Mouse (Mus musculus): ENCODE measurements around the gene Styk1. TPM values are rescaled to one million over a fixed set of nuclear protein-coding genes. Genes with fewer than 3 reads are reported as not detected.
A peak's percentile ranks its signal among the peaks of the same experiment; 100 is the strongest.

Gene Styk1
- 1.3 and 1.4 TPM in 2 replicates for total RNA-seq (2012; rRNA removed)

GRCm38 (mm10) chr6:131353352-131353919, at the start of gene Styk1:
TSS of gene Styk1 (minus strand) at chr6:131353597.
- Histone ChIP-seq H3K9ac (ENCODE audit: insufficient read depth, low read depth, low read length, poor library complexity, severe bottlenecking) (peak within 1 kb of the TSS; percentile 64), H3K4me3 (ENCODE audit: insufficient read depth in 1 of 2, low read depth in 1 of 2, low read length in 2 of 2, poor library complexity in 1 of 2, severe bottlenecking in 1 of 2) (peak within 1 kb of the TSS; percentile 23 to 42; a peak in 3 of 4 replicates), H3K9me3 (ENCODE audit: control insufficient read depth, insufficient read depth, low read depth, low read length) (no peaks in the 10 kb centered on the region), H3K36me3 (ENCODE audit: control insufficient read depth, insufficient read depth, low read length, poor library complexity, severe bottlenecking) (no peaks in the 10 kb centered on the region), H3K4me1 (ENCODE audit: control insufficient read depth in 2 of 2, insufficient read depth in 2 of 2, low read length in 2 of 2, poor library complexity in 1 of 2) (peaks cover 0 to 3% of the 10 kb centered on the region in 2 experiments; a peak in 1 of 4 replicates), H3K27ac (ENCODE audit: insufficient read depth, low read depth, low read length, poor library complexity, severe bottlenecking) (no peak within 1 kb of the TSS)
- in situ Hi-C loops (cut with MboI; ENCODE audit: low sequenced_read_pairs in 2 of 2, unreplicated experiment in 2 of 2), result no loop called here
- peak; percentile 72 for DNase-seq (ENCODE audit: low read depth, low spot score)
- peak; percentile 9; the same call in 1 of the 2 replicates for TF ChIP-seq ZC3H11A (IDR thresholded peaks at IDR 0.05; ENCODE audit: borderline replicate concordance, low read depth, low read length)
- no peak for TF ChIP-seq ZNF384 (IDR thresholded peaks at IDR 0.05; ENCODE audit: low read depth, low read length)

- no peaks in the 10 kb centered on the region for H3K36me3 ChIP-seq (ENCODE audit: control insufficient read depth, insufficient read depth, low read length, poor library complexity, severe bottlenecking)
- in situ Hi-C loops (cut with MboI; ENCODE audit: low sequenced_read_pairs in 2 of 2, unreplicated experiment in 2 of 2), result no loop called here
- H3K4me1 ChIP-seq (ENCODE audit: control insufficient read depth in 2 of 2, insufficient read depth in 2 of 2, low read length in 2 of 2, poor library complexity in 1 of 2), result peaks cover 0 to 2% of the 10 kb centered on the region in 2 experiments; a peak in 1 of 4 replicates
- no peak for DNase-seq (ENCODE audit: low read depth, low spot score)
- TF ChIP-seq ZC3H11A (IDR thresholded peaks at IDR 0.05; ENCODE audit: borderline replicate concordance, low read depth, low read length), result no peak
- no peak for TF ChIP-seq CHD2 (IDR thresholded peaks at IDR 0.05; ENCODE audit: low read depth, low read length)
- TF ChIP-seq HCFC1 (IDR thresholded peaks at IDR 0.05; ENCODE audit: borderline replicate concordance, insufficient read depth, low read length), result no peak
- no peak for TF ChIP-seq ZNF384 (IDR thresholded peaks at IDR 0.05; ENCODE audit: low read depth, low read length)
- no peak for TF ChIP-seq MAFK (IDR thresholded peaks at IDR 0.05; ENCODE audit: insufficient read depth, low read depth, low read length)
- H3K27ac ChIP-seq (ENCODE audit: insufficient read depth, low read depth, low read length, poor library complexity, severe bottlenecking), result no peak overlapping the region
- H3K4me3 ChIP-seq (ENCODE audit: insufficient read depth in 1 of 2, low read depth in 1 of 2, low read length in 2 of 2, poor library complexity in 1 of 2, severe bottlenecking in 1 of 2), result no peak overlapping the region
- H3K9ac ChIP-seq (ENCODE audit: insufficient read depth, low read depth, low read length, poor library complexity, severe bottlenecking), result no peak overlapping the region
- H3K9me3 ChIP-seq (ENCODE audit: control insufficient read depth, insufficient read depth, low read depth, low read length), result no peaks in the 10 kb centered on the region
Observed at GRCm38 (mm10) chr6:131403036-131403435, 49.6 kb upstream of the Styk1 start.

- no peak overlapping the region for H3K27ac ChIP-seq (ENCODE audit: insufficient read depth, low read depth, low read length, poor library complexity, severe bottlenecking)
- no peak for DNase-seq (ENCODE audit: low read depth, low spot score)
- TF ChIP-seq ZC3H11A (IDR thresholded peaks at IDR 0.05; ENCODE audit: borderline replicate concordance, low read depth, low read length), result no peak
- TF ChIP-seq HCFC1 (IDR thresholded peaks at IDR 0.05; ENCODE audit: borderline replicate concordance, insufficient read depth, low read length), result no peak
- no peak for TF ChIP-seq MAFK (IDR thresholded peaks at IDR 0.05; ENCODE audit: insufficient read depth, low read depth, low read length)
- no peak for TF ChIP-seq CHD2 (IDR thresholded peaks at IDR 0.05; ENCODE audit: low read depth, low read length)
- no peak for TF ChIP-seq ZNF384 (IDR thresholded peaks at IDR 0.05; ENCODE audit: low read depth, low read length)
- H3K9ac ChIP-seq (ENCODE audit: insufficient read depth, low read depth, low read length, poor library complexity, severe bottlenecking), result no peak overlapping the region
- H3K9me3 ChIP-seq (ENCODE audit: control insufficient read depth, insufficient read depth, low read depth, low read length), result no peaks in the 10 kb centered on the region
- no peaks in the 10 kb centered on the region for H3K36me3 ChIP-seq (ENCODE audit: control insufficient read depth, insufficient read depth, low read length, poor library complexity, severe bottlenecking)
- no peak overlapping the region for H3K4me3 ChIP-seq (ENCODE audit: insufficient read depth in 1 of 2, low read depth in 1 of 2, low read length in 2 of 2, poor library complexity in 1 of 2, severe bottlenecking in 1 of 2)
- H3K4me1 ChIP-seq (ENCODE audit: control insufficient read depth in 2 of 2, insufficient read depth in 2 of 2, low read length in 2 of 2, poor library complexity in 1 of 2), result peaks cover 0 to 2% of the 10 kb centered on the region in 2 experiments; a peak in 1 of 4 replicates
- in situ Hi-C loops (cut with MboI; ENCODE audit: low sequenced_read_pairs in 2 of 2, unreplicated experiment in 2 of 2), result no loop called here
Observed at GRCm38 (mm10) chr6:131402606-131403005, 49.2 kb upstream of the Styk1 start.

GRCm38 (mm10) chr6:131401259-131401658, 47.9 kb upstream of the Styk1 start:
- in situ Hi-C loops (cut with MboI; ENCODE audit: low sequenced_read_pairs in 2 of 2, unreplicated experiment in 2 of 2), result no loop called here
- no peaks in the 10 kb centered on the region for H3K9me3 ChIP-seq (ENCODE audit: control insufficient read depth, insufficient read depth, low read depth, low read length)
- H3K4me1 ChIP-seq (ENCODE audit: control insufficient read depth in 2 of 2, insufficient read depth in 2 of 2, low read length in 2 of 2, poor library complexity in 1 of 2), result peaks cover 0 to 2% of the 10 kb centered on the region in 2 experiments; a peak in 1 of 4 replicates
- H3K27ac ChIP-seq (ENCODE audit: insufficient read depth, low read depth, low read length, poor library complexity, severe bottlenecking), result no peak overlapping the region
- H3K4me3 ChIP-seq (ENCODE audit: insufficient read depth in 1 of 2, low read depth in 1 of 2, low read length in 2 of 2, poor library complexity in 1 of 2, severe bottlenecking in 1 of 2), result no peak overlapping the region
- no peak overlapping the region for H3K9ac ChIP-seq (ENCODE audit: insufficient read depth, low read depth, low read length, poor library complexity, severe bottlenecking)
- no peak for DNase-seq (ENCODE audit: low read depth, low spot score)
- TF ChIP-seq HCFC1 (IDR thresholded peaks at IDR 0.05; ENCODE audit: borderline replicate concordance, insufficient read depth, low read length) (no peak), CHD2 (IDR thresholded peaks at IDR 0.05; ENCODE audit: low read depth, low read length) (no peak), ZNF384 (IDR thresholded peaks at IDR 0.05; ENCODE audit: low read depth, low read length) (no peak)
- no peaks in the 10 kb centered on the region for H3K36me3 ChIP-seq (ENCODE audit: control insufficient read depth, insufficient read depth, low read length, poor library complexity, severe bottlenecking)

DNA sequence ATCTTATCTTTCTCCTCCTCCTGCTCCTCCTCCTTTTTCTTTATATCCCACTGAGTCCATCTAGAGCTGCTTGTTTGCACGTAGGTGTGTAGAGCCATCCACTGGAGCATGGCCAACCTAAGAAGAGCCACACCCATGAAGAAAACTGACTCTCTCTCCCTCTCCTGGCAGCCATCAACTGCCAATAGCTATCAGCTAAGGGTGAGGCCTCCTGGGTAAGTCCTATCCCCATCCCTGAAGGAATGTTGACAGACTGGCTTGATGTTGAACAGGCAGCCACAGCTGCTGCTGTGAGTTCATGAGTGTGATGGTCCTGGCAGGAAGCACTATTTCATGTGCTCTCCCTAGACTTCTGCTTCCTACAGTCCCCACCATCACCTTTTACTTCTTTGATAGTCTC, 43.3 kb upstream of the Styk1 start:
- TF ChIP-seq ZC3H11A (IDR thresholded peaks at IDR 0.05; ENCODE audit: borderline replicate concordance, low read depth, low read length) (no peak), ZNF384 (IDR thresholded peaks at IDR 0.05; ENCODE audit: low read depth, low read length) (no peak), HCFC1 (IDR thresholded peaks at IDR 0.05; ENCODE audit: borderline replicate concordance, insufficient read depth, low read length) (no peak), MAFK (IDR thresholded peaks at IDR 0.05; ENCODE audit: insufficient read depth, low read depth, low read length) (no peak), CHD2 (IDR thresholded peaks at IDR 0.05; ENCODE audit: low read depth, low read length) (no peak)
- no peak overlapping the region for H3K27ac ChIP-seq (ENCODE audit: insufficient read depth, low read depth, low read length, poor library complexity, severe bottlenecking)
- no peaks in the 10 kb centered on the region for H3K4me1 ChIP-seq (ENCODE audit: control insufficient read depth in 2 of 2, insufficient read depth in 2 of 2, low read length in 2 of 2, poor library complexity in 1 of 2)
- no peak overlapping the region for H3K4me3 ChIP-seq (ENCODE audit: insufficient read depth in 1 of 2, low read depth in 1 of 2, low read length in 2 of 2, poor library complexity in 1 of 2, severe bottlenecking in 1 of 2)
- no peaks in the 10 kb centered on the region for H3K36me3 ChIP-seq (ENCODE audit: control insufficient read depth, insufficient read depth, low read length, poor library complexity, severe bottlenecking)
- H3K9me3 ChIP-seq (ENCODE audit: control insufficient read depth, insufficient read depth, low read depth, low read length), result no peaks in the 10 kb centered on the region
- no peak overlapping the region for H3K9ac ChIP-seq (ENCODE audit: insufficient read depth, low read depth, low read length, poor library complexity, severe bottlenecking)
- in situ Hi-C loops (cut with MboI; ENCODE audit: low sequenced_read_pairs in 2 of 2, unreplicated experiment in 2 of 2), result no loop called here
- no peak for DNase-seq (ENCODE audit: low read depth, low spot score)
